Mouse (Mus musculus) limb, embryonic 14.5 days (tissue): ENCODE measurements around the gene Lrrfip2. TPM values are rescaled to one million over a fixed set of nuclear protein-coding genes. Genes with fewer than 3 reads are reported as not detected.

Experiments used
- ATAC-seq: fragments of 200-750 bp; cut with Nextera tagmentation; 2 replicates; pipeline ENCODE4 v1.8.0; 2017; ENCODE audit warnings: low read depth, moderate number of reproducible peaks, moderate TSS enrichment; ENCODE audit not compliant: low FRiP score
- DNase-seq: peaks from one replicate; pipeline ENCODE4 v3.0.0-alpha.2; 2015; ENCODE audit warnings: low spot score
- H3K27ac ChIP-seq: fragments of 300-500 bp; sonication (generic); replicated peaks from 2 replicates; pipeline ENCODE4 v1.5.1; 2014; ENCODE audit warnings: low read depth, mild to moderate bottlenecking, low read length, moderate library complexity, mixed read lengths
- H3K27me3 ChIP-seq: fragments of 300-500 bp; sonication (generic); 2 replicates; pipeline ENCODE4 v1.6.1; 2014; ENCODE audit warnings: low read length, mixed read lengths; ENCODE audit not compliant: control insufficient read depth, insufficient read depth
- H3K36me3 ChIP-seq: fragments of 300-500 bp; sonication (generic); 2 replicates; pipeline ENCODE4 v1.6.1; 2014; ENCODE audit warnings: mild to moderate bottlenecking, low read length, moderate library complexity, mixed read lengths; ENCODE audit not compliant: control insufficient read depth, insufficient read depth
- H3K4me1 ChIP-seq: fragments of 300-500 bp; sonication (generic); 2 replicates; pipeline ENCODE4 v1.6.1; 2014; ENCODE audit warnings: antibody characterized with exemption, low read length, mixed read lengths; ENCODE audit not compliant: control insufficient read depth, insufficient read depth
- H3K4me2 ChIP-seq: fragments of 300-500 bp; sonication (generic); replicated peaks from 2 replicates; pipeline ENCODE4 v1.6.1; 2014; ENCODE audit warnings: low read depth, mild to moderate bottlenecking, low read length, moderate library complexity; ENCODE audit not compliant: severe bottlenecking
- H3K4me3 ChIP-seq: fragments of 300-500 bp; sonication (generic); replicated peaks from 2 replicates; pipeline ENCODE4 v1.5.1; 2014; ENCODE audit warnings: low read length
- H3K9ac ChIP-seq: fragments of 300-500 bp; sonication (generic); 2 replicates; pipeline ENCODE4 v1.6.1; 2014; ENCODE audit warnings: mild to moderate bottlenecking, low read depth, low read length, moderate library complexity; ENCODE audit not compliant: severe bottlenecking
- H3K9me3 ChIP-seq: fragments of 300-500 bp; sonication (generic); 2 replicates; pipeline ENCODE4 v1.6.1; 2016; ENCODE audit warnings: low read length; ENCODE audit not compliant: control insufficient read depth
- POLR2A ChIP-seq: fragments of 200-500 bp; IDR thresholded peaks from 2 replicates; pipeline ENCODE4 v1.8.0; 2012; ENCODE audit warnings: inconsistent platforms, mild to moderate bottlenecking, moderate library complexity, borderline replicate concordance; ENCODE audit not compliant: insufficient read depth, insufficient read length; ENCODE audit errors: extremely low read depth
- WGBS: fragments of 180-500 bp; shearing (Covaris S2); extraction: QIAGEN DNeasy Blood & Tissue Kit; methylation state at CpG from one replicate; pipeline ENCODE4 v1.1.7; 2014; 5-methylcytosine and 5-hydroxymethylcytosine counted together
- polyA plus RNA-seq, 2 experiments: library from polyadenylated mRNA; depleted of rRNA in 1 of 2; stranded (reverse) in 1 of 2; unstranded in 1 of 2; fragments of >200 nt; fragmentation: Nextera tagmentation in 1 of 2; extraction: Ambion mirVana in 1 of 2; gene quantifications; 2 replicates each; pipeline versions ENCODE4 v1.2.1 to v1.2.3; 2012 to 2014

Gene Lrrfip2
- polyA plus RNA-seq, 2 experiments: 36.6 to 37.4 TPM

DNA sequence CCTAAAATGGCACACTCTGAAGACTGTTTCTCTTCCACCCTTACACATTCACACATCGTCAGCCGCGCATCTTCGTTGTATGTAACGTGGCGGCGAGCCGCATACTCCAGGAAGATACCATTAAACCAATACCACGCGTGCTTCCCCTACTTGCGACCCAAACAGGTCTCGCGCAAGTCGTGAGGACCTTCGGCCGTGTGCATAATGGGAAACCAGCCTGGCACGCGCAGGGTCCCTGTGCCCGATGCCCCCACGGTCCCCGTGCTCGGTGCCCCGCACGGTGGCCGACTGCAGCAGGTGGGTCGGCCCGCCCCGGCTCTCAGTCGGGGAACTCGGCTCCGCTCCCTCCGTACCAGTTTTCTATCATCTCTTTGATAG is 153.7 kb downstream of the Lrrfip2 start:
- peak; percentile 50 for ATAC-seq
- Histone ChIP-seq H3K27ac (peak overlapping the region; percentile 93), H3K9ac (peak overlapping the region; percentile 75), H3K4me2 (peak overlapping the region; percentile 57), H3K36me3 (peaks cover 30% of the 10 kb centered on the region), H3K9me3 (no peaks in the 10 kb centered on the region), H3K27me3 (no peaks in the 10 kb centered on the region), H3K4me3 (peak overlapping the region; percentile 91), H3K4me1 (peaks cover 29% of the 10 kb centered on the region)
- WGBS: 3% methylated on average over 31 of the region's 32 CpGs
- no peak for TF ChIP-seq POLR2A
- DNase-seq: no peak

- H3K27ac ChIP-seq: peak within 1 kb of the TSS; percentile 93
- peaks cover 30% of the 10 kb centered on the region for H3K36me3 ChIP-seq
- peaks cover 33% of the 10 kb centered on the region for H3K4me1 ChIP-seq
- H3K4me3 ChIP-seq: peak within 1 kb of the TSS; percentile 91
- under 1% methylated on average over 64 of the region's 64 CpGs for WGBS
- peak; percentile 99 for ATAC-seq
- H3K9ac ChIP-seq: peak within 1 kb of the TSS; percentile 93
- peak; percentile 95; the same call in 1 of the 2 replicates for TF ChIP-seq POLR2A
- DNase-seq: peak; percentile 99
- peak within 1 kb of the TSS; percentile 82 for H3K4me2 ChIP-seq
- H3K27me3 ChIP-seq: no peaks in the 10 kb centered on the region
- H3K9me3 ChIP-seq: no peaks in the 10 kb centered on the region
Observed at GRCm38 (mm10) chr9:111271434-111272160, 154.2 kb downstream of the Lrrfip2 start, which contains the start of the genes Mlh1 and Epm2aip1. Gene Mlh1, minus strand, starts transcription at chr9:111271791. Gene Epm2aip1, plus strand, starts transcription at chr9:111271929.

- H3K9ac ChIP-seq: peak overlapping the region; percentile 93
- DNase-seq: peak; percentile 10
- H3K9me3 ChIP-seq: no peaks in the 10 kb centered on the region
- H3K4me1 ChIP-seq: peaks cover 33% of the 10 kb centered on the region
- H3K4me3 ChIP-seq: peak overlapping the region; percentile 91
- peak overlapping the region; percentile 93 for H3K27ac ChIP-seq
- peak overlapping the region; percentile 82 for H3K4me2 ChIP-seq
- TF ChIP-seq POLR2A: no peak
- peaks cover 30% of the 10 kb centered on the region for H3K36me3 ChIP-seq
- WGBS: 11% methylated on average over 19 of the region's 19 CpGs
- ATAC-seq: no peak
- H3K27me3 ChIP-seq: no peaks in the 10 kb centered on the region
Observed at GRCm38 (mm10) chr9:111272356-111272755, 155.0 kb downstream of the Lrrfip2 start.

DNA sequence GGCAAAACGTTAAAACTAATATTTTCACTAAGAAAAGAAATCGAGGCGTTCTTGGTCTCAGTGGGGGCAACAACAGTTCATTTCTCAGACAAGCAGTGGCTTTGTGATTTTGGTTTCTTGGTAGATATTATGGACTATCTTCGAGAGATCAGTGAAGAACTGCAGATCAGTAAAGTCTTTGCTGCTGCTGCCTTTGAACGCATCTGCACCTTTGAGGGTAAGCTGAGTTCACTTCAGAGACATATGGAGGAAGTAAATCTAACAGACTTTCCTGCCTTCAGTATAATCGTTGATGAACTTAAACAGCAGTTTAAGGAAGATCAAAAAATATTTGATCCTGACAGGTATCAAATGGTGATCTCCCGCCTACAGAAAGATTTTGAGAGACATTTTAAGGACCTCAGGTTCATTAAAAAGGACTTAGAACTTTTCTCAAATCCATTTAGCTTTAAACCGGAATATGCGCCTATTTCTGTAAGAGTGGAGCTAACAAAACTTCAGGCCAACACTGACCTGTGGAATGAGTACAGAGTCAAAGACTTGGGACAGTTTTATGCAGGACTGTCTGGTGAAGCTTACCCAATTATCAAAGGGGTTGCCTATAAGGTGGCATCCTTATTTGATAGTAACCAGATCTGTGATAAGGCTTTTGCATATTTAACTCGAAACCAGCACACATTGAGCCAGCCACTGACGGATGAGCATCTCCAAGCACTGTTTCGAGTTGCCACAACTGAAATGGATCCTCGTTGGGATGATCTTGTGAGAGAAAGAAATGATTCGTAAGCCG is 155.8 kb downstream of the Lrrfip2 start:
- no peak overlapping the region for H3K27ac ChIP-seq
- TF ChIP-seq POLR2A: no peak

DNA sequence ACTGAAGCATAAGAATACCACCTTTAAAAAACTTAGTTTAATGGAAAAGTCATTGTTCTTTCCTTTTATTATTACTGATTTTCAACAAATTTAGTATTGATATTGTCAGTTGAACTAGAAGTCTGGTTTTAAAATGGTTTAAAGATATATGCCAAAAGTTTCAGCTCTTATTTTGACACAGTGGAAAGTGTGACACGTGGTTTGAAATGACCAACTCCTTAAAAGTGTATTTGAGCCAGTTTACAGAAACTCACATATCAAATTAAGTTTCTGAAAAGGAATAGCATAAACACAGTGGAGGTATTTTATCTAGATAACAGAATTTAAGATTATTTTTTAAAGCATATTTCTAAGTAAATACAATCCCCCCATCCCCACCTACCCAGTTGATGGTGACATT is 156.6 kb downstream of the Lrrfip2 start:
- 81% methylated on average over 1 of the region's 1 CpGs for WGBS
- H3K9ac ChIP-seq: no peak overlapping the region
- H3K4me1 ChIP-seq: peaks cover 33% of the 10 kb centered on the region
- H3K36me3 ChIP-seq: peaks cover 41% of the 10 kb centered on the region
- no peak for DNase-seq
- 0 out of 2 replicates have a peak overlapping the region, but pooled peaks have one; percentile 19 for H3K4me3 ChIP-seq
- no peak for TF ChIP-seq POLR2A
- no peaks in the 10 kb centered on the region for H3K27me3 ChIP-seq
- H3K9me3 ChIP-seq: no peaks in the 10 kb centered on the region
- ATAC-seq: no peak
- H3K4me2 ChIP-seq: peak overlapping the region; percentile 82
- H3K27ac ChIP-seq: no peak overlapping the region

More for the DNA sequence above, 155.8 kb downstream of the Lrrfip2 start:
- Histone ChIP-seq H3K4me3 (peak overlapping the region; percentile 91), H3K4me1 (peaks cover 33% of the 10 kb centered on the region), H3K36me3 (peaks cover 33% of the 10 kb centered on the region), H3K4me2 (peak overlapping the region; percentile 82), H3K27me3 (no peaks in the 10 kb centered on the region), H3K9me3 (no peaks in the 10 kb centered on the region), H3K9ac (peak overlapping the region; percentile 93)
- no peak for ATAC-seq
- 58% methylated on average over 15 of the region's 15 CpGs for WGBS
- DNase-seq: no peak
